Mouse (Mus musculus): ENCODE data around the gene Ifnl3. TPM values are rescaled to one million over a fixed set of nuclear protein-coding genes. Genes with fewer than 3 reads are reported as not detected.
A peak's percentile ranks its signal among the peaks of the same experiment; 100 is the strongest.

Gene Ifnl3
- polyA plus RNA-seq, 1 experiment from 2014 or later = not detected

DNA sequence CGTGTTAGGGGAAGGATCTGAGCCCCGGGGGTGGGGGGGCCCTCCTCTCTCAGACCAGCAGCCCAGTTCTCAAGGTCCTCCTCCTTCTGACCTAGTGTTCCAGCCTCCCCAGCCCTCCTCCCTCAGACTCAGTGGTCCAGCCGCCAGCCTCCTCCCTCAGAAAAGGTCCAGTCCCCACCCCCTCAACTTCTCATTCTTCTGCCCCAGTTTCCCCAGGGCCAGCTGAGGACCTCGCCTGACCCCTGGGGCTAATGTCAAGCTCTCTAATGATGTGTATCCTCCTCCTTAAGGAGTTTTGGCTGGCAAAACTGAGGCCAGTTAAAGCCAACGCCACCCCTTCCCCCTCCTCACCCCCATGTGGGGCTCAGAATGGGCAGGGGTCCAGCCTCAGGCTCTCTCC is 24.5 kb downstream of the Ifnl3 start, which contains the start of gene Nccrp1:
Gene Nccrp1 (minus strand): TSS at position 101 of the 400 bp plus-strand sequence.
- no peaks in the 10 kb centered on the region for H3K36me3 ChIP-seq
- peak within 1 kb of the TSS; percentile 26 for H3K4me3 ChIP-seq
- peaks cover 59% of the 10 kb centered on the region for H3K27me3 ChIP-seq
- no peak within 1 kb of the TSS for H3K27ac ChIP-seq
- H3K9ac ChIP-seq = no peak within 1 kb of the TSS
- peak within 1 kb of the TSS; percentile 50 for H3K4me2 ChIP-seq
- ATAC-seq (replicated peaks; ENCODE audit: insufficient number of reproducible peaks, insufficient read depth, low FRiP score, low read depth) = no peak
- H3K4me1 ChIP-seq (replicated peaks) = peaks cover 16% of the 10 kb centered on the region
- WGBS = 7% methylated on average over 5 of the region's 5 CpGs
- no peaks in the 10 kb centered on the region for H3K9me3 ChIP-seq (replicated peaks)

DNA sequence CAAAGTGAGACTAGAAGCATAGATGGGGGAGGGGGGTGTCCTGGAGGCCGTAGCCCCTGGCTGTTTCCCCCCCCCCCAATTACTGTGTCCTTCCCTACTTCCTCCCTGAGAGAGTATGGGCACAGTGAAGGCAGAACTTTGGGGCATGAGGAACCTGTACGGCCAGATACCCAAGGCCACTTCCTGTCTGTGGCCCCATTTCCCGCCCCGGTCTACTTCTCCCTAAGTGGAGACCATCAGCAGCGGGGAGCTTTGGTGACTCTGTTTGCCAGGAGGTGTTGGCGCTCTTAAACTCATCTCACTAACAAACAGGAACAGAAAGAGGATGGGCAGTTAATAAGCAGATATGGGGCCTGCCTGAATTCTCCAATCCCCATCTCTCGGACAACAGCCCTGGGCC is 25.0 kb downstream of the Ifnl3 start:
- H3K4me2 ChIP-seq = no peak overlapping the region
- peaks cover 59% of the 10 kb centered on the region for H3K27me3 ChIP-seq
- no peak overlapping the region for H3K9ac ChIP-seq
- no peaks in the 10 kb centered on the region for H3K9me3 ChIP-seq (replicated peaks)
- no peak for ATAC-seq (replicated peaks; ENCODE audit: insufficient number of reproducible peaks, insufficient read depth, low FRiP score, low read depth)
- H3K27ac ChIP-seq = no peak overlapping the region
- 50% methylated on average over 7 of the region's 7 CpGs for WGBS
- H3K4me1 ChIP-seq (replicated peaks) = peaks cover 16% of the 10 kb centered on the region
- H3K4me3 ChIP-seq = no peak overlapping the region
- no peaks in the 10 kb centered on the region for H3K36me3 ChIP-seq

DNA sequence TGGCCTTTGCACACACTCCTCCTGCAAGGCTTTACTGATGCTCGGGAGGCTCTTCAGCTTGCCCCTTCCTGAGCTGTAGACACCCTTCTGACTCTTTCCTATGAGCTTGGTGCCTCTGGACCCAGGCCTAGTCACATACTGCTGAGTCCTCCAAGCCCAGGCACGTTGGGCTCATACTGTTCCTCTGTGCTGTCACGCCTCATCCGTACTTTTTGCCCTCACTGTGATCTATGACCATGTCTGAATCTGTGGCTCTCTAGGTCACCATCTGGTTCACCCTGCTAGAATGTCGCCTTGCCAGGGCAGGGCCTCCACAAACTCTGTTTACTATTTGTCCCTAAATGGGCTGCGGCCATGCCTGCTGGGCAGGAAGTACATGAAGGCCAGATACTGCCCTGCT is 30.4 kb downstream of the Ifnl3 start:
- H3K27me3 ChIP-seq = peaks cover 6% of the 10 kb centered on the region; the same call in 1 of the 2 replicates
- H3K9me3 ChIP-seq (replicated peaks) = no peaks in the 10 kb centered on the region
- no peak overlapping the region for H3K4me3 ChIP-seq
- no peak overlapping the region for H3K27ac ChIP-seq
- H3K9ac ChIP-seq = no peak overlapping the region
- ATAC-seq (replicated peaks; ENCODE audit: insufficient number of reproducible peaks, insufficient read depth, low FRiP score, low read depth) = no peak
- H3K4me2 ChIP-seq = no peak overlapping the region
- no peaks in the 10 kb centered on the region for H3K36me3 ChIP-seq
- 85% methylated on average over 6 of the region's 6 CpGs for WGBS
- H3K4me1 ChIP-seq (replicated peaks) = peaks cover 8% of the 10 kb centered on the region

DNA sequence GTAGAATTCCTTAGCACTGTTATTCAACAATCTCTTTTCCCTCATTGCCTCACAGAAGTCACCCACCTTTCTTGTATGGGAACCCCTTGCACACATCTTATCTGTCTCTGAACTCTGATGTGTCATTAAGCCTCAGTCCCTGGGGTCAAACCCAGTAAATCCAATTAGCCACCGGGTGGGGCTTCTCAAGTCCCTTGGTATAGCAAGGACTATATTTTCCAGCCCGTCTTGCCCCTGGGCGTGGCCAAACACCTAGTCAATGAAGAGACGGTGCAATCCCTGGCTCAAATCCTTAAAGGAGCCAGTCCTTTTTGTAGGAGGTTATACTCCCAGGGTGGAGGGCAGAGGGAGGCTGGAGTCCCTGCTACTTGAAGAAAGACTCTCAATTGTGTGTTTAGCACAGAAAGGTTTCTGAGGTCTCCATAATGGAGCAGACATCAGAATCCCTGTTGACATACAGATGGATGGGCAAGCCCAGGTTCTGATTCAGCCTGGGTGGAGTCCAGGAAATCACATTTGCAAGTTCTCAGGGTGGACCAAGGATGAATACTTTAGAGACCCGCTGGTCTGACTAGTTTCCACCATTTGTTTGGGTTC is 33.4 kb downstream of the Ifnl3 start:
- Histone ChIP-seq H3K4me2 (no peak overlapping the region), H3K9ac (no peak overlapping the region), H3K36me3 (peaks cover 16% of the 10 kb centered on the region), H3K27ac (no peak overlapping the region), H3K4me1 (replicated peaks) (peaks cover 17% of the 10 kb centered on the region), H3K9me3 (replicated peaks) (no peaks in the 10 kb centered on the region), H3K27me3 (no peaks in the 10 kb centered on the region), H3K4me3 (no peak overlapping the region)
- 13% methylated on average over 5 of the region's 5 CpGs for WGBS
- no peak for ATAC-seq (replicated peaks; ENCODE audit: insufficient number of reproducible peaks, insufficient read depth, low FRiP score, low read depth)

DNA sequence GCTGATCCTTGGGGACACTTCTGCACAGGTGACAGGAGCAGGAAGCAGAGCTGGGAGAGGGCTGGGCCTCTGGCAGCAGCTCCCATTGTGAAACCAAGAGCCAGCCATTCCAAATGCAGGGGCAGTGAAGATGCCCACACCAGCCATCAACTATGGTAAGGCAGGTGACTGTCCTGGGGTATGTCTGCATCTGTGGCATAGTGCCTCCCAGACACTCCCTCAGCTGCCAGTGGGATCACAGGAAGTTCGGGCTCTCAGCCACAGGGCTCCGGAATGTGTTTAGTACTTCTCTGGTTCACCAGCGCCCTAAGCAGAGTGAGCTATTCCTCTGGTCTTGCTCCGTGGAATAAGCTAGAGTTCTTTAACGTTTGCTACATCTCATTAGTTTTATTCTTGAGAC is 34.4 kb downstream of the Ifnl3 start:
- H3K4me3 ChIP-seq = no peak overlapping the region
- no peak for ATAC-seq (replicated peaks; ENCODE audit: insufficient number of reproducible peaks, insufficient read depth, low FRiP score, low read depth)
- no peaks in the 10 kb centered on the region for H3K9me3 ChIP-seq (replicated peaks)
- WGBS = 58% methylated on average over 5 of the region's 5 CpGs
- no peak overlapping the region for H3K9ac ChIP-seq
- no peak overlapping the region for H3K27ac ChIP-seq
- no peak overlapping the region for H3K4me2 ChIP-seq
- peaks cover 16% of the 10 kb centered on the region for H3K36me3 ChIP-seq
- H3K4me1 ChIP-seq (replicated peaks) = peaks cover 17% of the 10 kb centered on the region
- H3K27me3 ChIP-seq = no peaks in the 10 kb centered on the region

DNA sequence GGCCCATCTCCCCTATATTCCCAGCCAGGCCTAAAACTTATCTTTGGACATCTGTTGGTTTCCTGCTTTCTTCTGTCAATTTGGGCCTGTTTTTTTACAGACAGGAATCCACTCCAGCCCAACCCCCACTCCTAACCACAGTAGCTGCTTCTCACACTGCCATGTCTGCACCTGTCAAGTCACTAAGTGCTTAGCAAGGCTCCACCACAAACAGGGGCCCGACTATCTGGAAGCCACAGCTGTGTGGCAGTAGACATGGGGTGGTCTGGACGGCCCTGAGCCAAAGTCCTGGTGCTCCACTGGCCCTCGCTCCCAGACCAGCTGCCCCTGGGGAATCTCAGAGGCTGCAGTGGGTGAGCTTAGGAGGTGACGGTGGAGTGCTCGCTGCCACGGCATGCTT is 35.1 kb downstream of the Ifnl3 start:
- no peak overlapping the region for H3K9ac ChIP-seq
- H3K4me1 ChIP-seq (replicated peaks) = peaks cover 17% of the 10 kb centered on the region
- no peaks in the 10 kb centered on the region for H3K9me3 ChIP-seq (replicated peaks)
- no peak for ATAC-seq (replicated peaks; ENCODE audit: insufficient number of reproducible peaks, insufficient read depth, low FRiP score, low read depth)
- no peak overlapping the region for H3K4me3 ChIP-seq
- H3K27ac ChIP-seq = 0 out of 2 replicates have a peak overlapping the region, but pooled peaks have one; percentile 38
- H3K27me3 ChIP-seq = no peaks in the 10 kb centered on the region
- H3K4me2 ChIP-seq = no peak overlapping the region
- peaks cover 21% of the 10 kb centered on the region for H3K36me3 ChIP-seq
- 26% methylated on average over 6 of the region's 6 CpGs for WGBS

DNA sequence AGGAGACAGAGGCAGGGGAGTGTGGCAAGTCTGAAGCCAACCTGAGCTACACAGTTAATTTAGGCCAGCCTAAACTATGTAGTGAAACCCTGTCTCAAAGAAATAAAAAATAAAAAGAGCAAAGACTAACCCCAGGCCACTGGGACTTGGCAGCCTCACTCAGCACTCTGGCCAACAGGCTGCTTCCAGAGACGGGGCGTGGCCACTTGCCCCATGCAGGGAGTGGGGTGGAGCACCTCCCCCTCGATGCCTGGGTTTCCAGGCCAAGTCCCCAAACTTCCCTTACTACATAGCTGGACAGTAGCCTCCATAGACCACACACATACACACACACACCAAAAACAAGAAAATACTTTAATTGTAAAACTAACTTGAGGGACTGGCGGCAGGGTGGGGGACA is 35.9 kb downstream of the Ifnl3 start:
- no peak overlapping the region for H3K4me2 ChIP-seq
- WGBS = 39% methylated on average over 4 of the region's 4 CpGs
- H3K9ac ChIP-seq = no peak overlapping the region
- ATAC-seq (replicated peaks; ENCODE audit: insufficient number of reproducible peaks, insufficient read depth, low FRiP score, low read depth) = no peak; the same call in 1 of the 2 replicates
- peaks cover 29% of the 10 kb centered on the region for H3K36me3 ChIP-seq
- no peaks in the 10 kb centered on the region for H3K27me3 ChIP-seq
- H3K4me3 ChIP-seq = no peak overlapping the region
- H3K27ac ChIP-seq = 0 out of 2 replicates have a peak overlapping the region, but pooled peaks have one; percentile 10
- no peaks in the 10 kb centered on the region for H3K9me3 ChIP-seq (replicated peaks)
- H3K4me1 ChIP-seq (replicated peaks) = peaks cover 17% of the 10 kb centered on the region

DNA sequence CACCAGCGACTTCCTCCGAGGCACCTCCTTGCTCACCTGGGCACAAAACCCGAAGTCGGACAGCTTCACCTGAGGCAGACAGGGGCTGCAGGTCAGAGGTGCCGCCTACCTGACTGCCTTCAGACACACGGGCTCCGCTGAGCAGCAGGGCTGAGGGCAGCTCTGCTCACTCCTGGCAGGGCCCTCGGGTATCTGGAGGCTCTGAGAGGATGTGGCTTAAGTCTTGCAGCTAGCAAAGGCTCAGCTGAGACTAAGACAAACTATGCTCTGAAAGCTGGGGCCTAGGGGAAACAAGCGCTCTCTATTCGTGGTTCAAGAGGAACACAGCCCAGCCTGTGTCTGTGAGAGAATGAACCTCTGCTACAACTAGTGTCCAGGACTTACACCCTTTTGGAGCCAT is 38.2 kb downstream of the Ifnl3 start:
- ATAC-seq (replicated peaks; ENCODE audit: insufficient number of reproducible peaks, insufficient read depth, low FRiP score, low read depth) = no peak
- no peak overlapping the region for H3K9ac ChIP-seq
- 90% methylated on average over 10 of the region's 10 CpGs for WGBS
- peaks cover 16% of the 10 kb centered on the region for H3K4me1 ChIP-seq (replicated peaks)
- no peaks in the 10 kb centered on the region for H3K27me3 ChIP-seq
- H3K9me3 ChIP-seq (replicated peaks) = no peaks in the 10 kb centered on the region
- H3K36me3 ChIP-seq = peaks cover 45% of the 10 kb centered on the region
- no peak overlapping the region for H3K4me2 ChIP-seq
- H3K27ac ChIP-seq = no peak overlapping the region
- no peak overlapping the region for H3K4me3 ChIP-seq

DNA sequence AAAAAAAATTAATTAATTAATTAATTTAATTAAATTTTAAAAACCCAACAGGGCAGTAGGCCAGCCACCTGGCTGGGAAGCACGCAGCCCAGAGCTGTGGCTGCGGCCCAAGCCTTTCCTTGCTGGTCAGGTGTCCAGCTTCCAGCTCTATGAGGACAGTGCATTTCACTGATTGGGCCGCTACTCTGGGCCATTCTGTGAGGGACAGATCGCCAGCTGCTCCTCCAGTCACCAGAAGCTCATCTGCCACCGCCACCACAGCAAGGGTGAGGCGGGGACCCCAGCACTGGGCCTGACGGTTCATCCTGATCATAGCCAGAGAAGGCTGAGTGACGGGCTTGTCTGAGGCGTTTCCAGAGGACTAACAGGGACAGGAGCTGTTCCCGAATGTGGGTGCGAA is 39.3 kb downstream of the Ifnl3 start:
- WGBS = 88% methylated on average over 11 of the region's 11 CpGs
- Histone ChIP-seq H3K9me3 (replicated peaks) (no peaks in the 10 kb centered on the region), H3K27me3 (no peaks in the 10 kb centered on the region), H3K27ac (no peak overlapping the region), H3K36me3 (peaks cover 56% of the 10 kb centered on the region), H3K9ac (no peak overlapping the region), H3K4me3 (no peak overlapping the region), H3K4me2 (no peak overlapping the region), H3K4me1 (replicated peaks) (peaks cover 13% of the 10 kb centered on the region)
- no peak for ATAC-seq (replicated peaks; ENCODE audit: insufficient number of reproducible peaks, insufficient read depth, low FRiP score, low read depth)

DNA sequence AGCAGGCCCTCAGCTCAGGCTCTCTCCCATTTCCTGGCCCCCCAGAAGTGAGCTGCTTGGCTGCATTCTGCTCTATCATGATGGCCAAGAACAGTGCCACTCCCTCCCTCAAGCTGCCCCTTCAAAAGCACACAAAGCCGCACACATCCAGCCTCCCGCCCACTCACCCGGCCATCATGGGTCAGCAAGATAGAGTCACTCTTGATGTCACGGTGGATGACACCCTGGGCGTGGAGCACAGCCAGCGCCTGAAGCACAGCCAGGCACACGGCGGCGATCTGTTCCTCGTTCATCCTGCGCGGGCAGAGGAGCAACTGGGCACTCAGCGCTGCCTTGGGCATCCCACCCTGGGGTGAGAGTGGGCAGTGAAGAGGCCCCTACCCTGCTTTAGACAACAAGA is 39.7 kb downstream of the Ifnl3 start:
- H3K36me3 ChIP-seq = peaks cover 60% of the 10 kb centered on the region
- H3K4me1 ChIP-seq (replicated peaks) = peaks cover 13% of the 10 kb centered on the region

DNA sequence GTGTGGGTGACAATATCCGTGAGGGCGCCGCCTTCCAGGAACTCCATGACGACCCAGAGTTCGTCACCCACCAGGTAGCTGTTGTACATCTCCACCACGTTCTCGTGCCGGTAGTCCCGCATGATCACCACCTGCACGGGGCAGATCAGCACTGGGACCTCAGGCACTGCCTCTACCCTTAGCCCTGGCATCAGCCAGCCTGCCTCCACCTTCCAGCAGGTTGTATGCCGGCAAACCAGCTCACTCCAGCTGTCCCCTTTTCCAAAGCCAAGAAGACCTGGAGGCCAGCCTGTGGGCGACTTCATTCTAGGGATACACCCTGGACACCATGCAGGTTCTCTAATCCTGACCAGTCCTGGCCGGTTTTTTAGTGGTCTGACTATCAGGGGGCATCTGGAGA is 40.3 kb downstream of the Ifnl3 start:
- no peak for ATAC-seq (replicated peaks; ENCODE audit: insufficient number of reproducible peaks, insufficient read depth, low FRiP score, low read depth)
- H3K4me1 ChIP-seq (replicated peaks) = peaks cover 9% of the 10 kb centered on the region
- peaks cover 66% of the 10 kb centered on the region for H3K36me3 ChIP-seq
- 93% methylated on average over 13 of the region's 13 CpGs for WGBS
- H3K27ac ChIP-seq = no peak overlapping the region
- no peak overlapping the region for H3K4me3 ChIP-seq
- no peaks in the 10 kb centered on the region for H3K27me3 ChIP-seq
- no peak overlapping the region for H3K4me2 ChIP-seq
- H3K9ac ChIP-seq = no peak overlapping the region
- no peaks in the 10 kb centered on the region for H3K9me3 ChIP-seq (replicated peaks)

More for the DNA sequence above, 39.7 kb downstream of the Ifnl3 start:
- Histone ChIP-seq H3K9ac (no peak overlapping the region), H3K9me3 (replicated peaks) (no peaks in the 10 kb centered on the region), H3K27ac (no peak overlapping the region), H3K27me3 (no peaks in the 10 kb centered on the region), H3K4me2 (no peak overlapping the region), H3K4me3 (no peak overlapping the region)
- 87% methylated on average over 13 of the region's 13 CpGs for WGBS
- no peak for ATAC-seq (replicated peaks; ENCODE audit: insufficient number of reproducible peaks, insufficient read depth, low FRiP score, low read depth)

DNA sequence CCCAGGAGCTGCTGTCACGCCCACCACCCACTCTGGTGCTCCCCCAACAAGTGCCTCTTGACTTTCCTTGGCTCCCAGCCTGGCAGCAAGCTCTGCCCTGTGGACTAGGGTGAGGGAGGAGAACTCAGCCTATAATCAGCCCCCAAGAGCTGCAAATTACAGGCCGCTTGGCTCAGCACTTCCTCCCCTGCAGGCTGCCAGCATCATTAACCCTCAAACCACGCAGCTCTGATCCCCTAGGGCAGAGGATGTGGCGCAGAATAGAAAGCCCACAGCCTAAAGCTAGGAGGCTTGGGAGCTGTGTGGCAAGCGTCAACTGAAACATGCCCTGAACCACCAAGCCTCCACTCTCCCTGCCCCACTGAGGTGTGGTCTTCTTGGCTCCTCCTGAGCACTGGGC is 42.8 kb downstream of the Ifnl3 start:
- no peak overlapping the region for H3K4me2 ChIP-seq
- H3K9ac ChIP-seq = no peak overlapping the region
- H3K9me3 ChIP-seq (replicated peaks) = no peaks in the 10 kb centered on the region
- H3K4me1 ChIP-seq (replicated peaks) = peaks cover 14% of the 10 kb centered on the region
- H3K27ac ChIP-seq = peak overlapping the region; percentile 42; the same call in 1 of the 2 replicates
- no peak overlapping the region for H3K4me3 ChIP-seq
- no peaks in the 10 kb centered on the region for H3K27me3 ChIP-seq
- no peak for ATAC-seq (replicated peaks; ENCODE audit: insufficient number of reproducible peaks, insufficient read depth, low FRiP score, low read depth)
- WGBS = 69% methylated on average over 5 of the region's 5 CpGs
- H3K36me3 ChIP-seq = peaks cover 50% of the 10 kb centered on the region
